Mouse (Mus musculus): ENCODE data around the gene Adam19. TPM values are rescaled to one million over a fixed set of nuclear protein-coding genes. Genes with fewer than 3 reads are reported as not detected.

Gene Adam19
- polyA plus RNA-seq, 1 experiment from 2014 or later, result 8.8 TPM

DNA sequence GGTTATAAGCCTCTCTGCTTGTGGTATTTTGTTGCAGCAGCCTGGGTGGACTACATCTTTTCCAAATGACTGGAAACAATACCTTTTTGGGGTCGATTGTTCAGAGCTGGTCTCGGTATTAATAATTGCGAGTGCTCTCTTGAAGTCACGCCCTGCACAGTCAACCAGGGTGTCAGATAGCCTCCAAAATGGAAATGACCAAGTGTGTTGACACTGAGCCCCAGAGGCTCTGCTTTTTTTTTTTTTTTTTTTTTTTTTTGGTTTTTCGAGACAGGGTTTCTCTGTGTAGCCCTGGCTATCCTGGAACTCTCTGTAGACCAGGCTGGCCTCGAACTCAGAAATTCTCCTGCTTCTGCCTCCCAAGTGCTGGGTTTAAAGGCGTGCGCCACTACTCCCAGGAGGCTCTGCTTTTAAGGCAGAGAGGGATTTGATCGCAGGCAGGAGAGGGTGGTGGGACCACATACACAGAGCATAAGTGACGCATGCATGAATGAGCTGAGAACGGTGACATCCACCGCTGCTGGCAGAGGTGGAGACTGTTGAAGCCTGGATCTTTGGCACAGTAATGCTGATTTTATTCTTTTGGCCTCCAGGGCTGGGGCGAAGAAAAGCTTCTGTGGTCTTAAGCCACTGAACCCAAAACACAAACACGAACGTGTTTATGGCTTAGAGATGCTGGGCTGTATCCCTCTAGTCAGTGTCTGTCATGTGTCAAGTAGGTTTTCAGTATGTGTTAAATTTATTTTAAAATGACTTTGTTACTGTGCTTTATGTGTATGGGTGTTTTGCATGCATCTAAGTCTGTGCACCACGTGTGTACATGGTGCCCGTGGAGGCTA is 18.3 kb downstream of the Adam19 start:
- DNase-seq (ENCODE audit: low spot score) (no peak), ATAC-seq (replicated peaks; ENCODE audit: low FRiP score) (no peak)
- no peak overlapping the region; the same call in 1 of the 2 replicates for H3K27ac ChIP-seq (ENCODE audit: low read depth, low read length)
- no peak overlapping the region for H3K4me3 ChIP-seq (ENCODE audit: low read depth, low read length)
- no peak overlapping the region for H3K9ac ChIP-seq (ENCODE audit: low read depth, low read length)
- H3K4me1 ChIP-seq (replicated peaks; ENCODE audit: control insufficient read depth, insufficient read depth, low read length), result peaks cover 33% of the 10 kb centered on the region
- H3K36me3 ChIP-seq (ENCODE audit: control insufficient read depth, insufficient read depth, low read length), result peaks cover 9% of the 10 kb centered on the region
- WGBS, result 89% methylated on average over 16 of the region's 17 CpGs
- peaks cover 4% of the 10 kb centered on the region; the same call in 1 of the 2 replicates for H3K9me3 ChIP-seq (ENCODE audit: control insufficient read depth, low read length)
- H3K27me3 ChIP-seq (replicated peaks; ENCODE audit: control insufficient read depth, insufficient read depth, low read length), result no peaks in the 10 kb centered on the region
- no peak overlapping the region for H3K4me2 ChIP-seq

DNA sequence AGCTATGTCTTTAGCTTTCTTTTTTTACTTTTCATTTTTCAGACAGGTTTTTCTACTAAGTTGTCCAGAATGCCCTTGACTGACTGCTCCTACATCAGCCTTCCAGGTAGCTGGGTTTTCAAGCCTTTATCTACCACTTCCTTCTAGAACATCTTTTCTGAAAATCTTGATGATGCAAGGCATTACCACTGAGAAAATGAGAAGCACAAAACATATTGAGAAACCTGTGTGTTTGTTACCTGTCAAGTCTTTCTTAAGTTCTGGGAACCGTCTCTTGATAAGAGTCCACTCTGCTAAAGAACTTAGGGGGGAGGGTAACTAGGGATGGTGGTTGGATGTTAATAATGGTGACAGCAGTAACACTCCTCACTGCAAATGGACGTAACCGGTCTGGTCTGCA is 19.7 kb downstream of the Adam19 start:
- ATAC-seq (replicated peaks; ENCODE audit: low FRiP score) (no peak), DNase-seq (ENCODE audit: low spot score) (no peak)
- Histone ChIP-seq H3K4me3 (ENCODE audit: low read depth, low read length) (no peak overlapping the region), H3K4me2 (no peak overlapping the region), H3K36me3 (ENCODE audit: control insufficient read depth, insufficient read depth, low read length) (peaks cover 9% of the 10 kb centered on the region; the same call in 1 of the 2 replicates), H3K9me3 (ENCODE audit: control insufficient read depth, low read length) (peaks cover 4% of the 10 kb centered on the region; the same call in 1 of the 2 replicates), H3K27me3 (replicated peaks; ENCODE audit: control insufficient read depth, insufficient read depth, low read length) (no peaks in the 10 kb centered on the region), H3K9ac (ENCODE audit: low read depth, low read length) (no peak overlapping the region), H3K4me1 (replicated peaks; ENCODE audit: control insufficient read depth, insufficient read depth, low read length) (peaks cover 31% of the 10 kb centered on the region), H3K27ac (ENCODE audit: low read depth, low read length) (no peak overlapping the region; the same call in 1 of the 2 replicates)
- 51% methylated on average over 3 of the region's 3 CpGs for WGBS

DNA sequence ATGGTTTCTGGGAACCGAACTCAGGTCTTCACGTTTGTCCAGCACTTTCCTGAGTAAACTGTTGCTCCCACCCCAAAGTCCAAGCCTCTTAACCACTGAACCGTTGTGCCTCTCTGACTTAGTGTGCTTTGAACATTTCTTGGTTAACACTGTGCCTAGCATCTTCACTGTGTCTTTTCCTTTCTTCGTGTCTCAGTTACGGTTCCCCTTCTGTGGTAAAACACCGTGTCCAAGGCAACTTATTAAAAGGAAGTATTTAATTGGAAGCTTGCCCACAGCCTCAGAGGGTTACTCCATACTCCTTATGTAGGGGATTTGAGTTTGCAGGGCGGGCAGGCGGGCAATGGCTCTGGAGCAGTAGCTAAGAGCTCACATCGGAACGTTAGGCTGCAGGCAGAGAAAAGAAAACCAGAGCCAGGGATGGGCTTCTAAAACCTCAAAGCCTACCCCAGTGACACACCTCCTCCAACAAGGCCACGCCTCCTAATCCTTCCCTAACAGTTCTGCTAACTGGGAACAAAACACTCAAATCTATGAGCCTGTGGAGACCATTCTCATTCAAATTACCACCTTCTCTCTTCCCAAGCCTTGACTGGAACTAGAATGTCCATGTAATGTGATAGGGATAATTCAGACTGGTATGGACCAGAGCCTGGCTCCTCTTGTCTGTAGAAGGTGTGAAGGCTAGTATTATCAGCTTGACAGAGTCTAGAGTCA is 20.8 kb downstream of the Adam19 start:
- Histone ChIP-seq H3K4me2 (no peak overlapping the region), H3K9ac (ENCODE audit: low read depth, low read length) (no peak overlapping the region), H3K9me3 (ENCODE audit: control insufficient read depth, low read length) (peaks cover 4% of the 10 kb centered on the region; the same call in 1 of the 2 replicates), H3K36me3 (ENCODE audit: control insufficient read depth, insufficient read depth, low read length) (peaks cover 9% of the 10 kb centered on the region; the same call in 1 of the 2 replicates), H3K4me1 (replicated peaks; ENCODE audit: control insufficient read depth, insufficient read depth, low read length) (peaks cover 29% of the 10 kb centered on the region), H3K27ac (ENCODE audit: low read depth, low read length) (peak overlapping the region; percentile 88), H3K27me3 (replicated peaks; ENCODE audit: control insufficient read depth, insufficient read depth, low read length) (no peaks in the 10 kb centered on the region), H3K4me3 (ENCODE audit: low read depth, low read length) (no peak overlapping the region)
- 88% methylated on average over 11 of the region's 11 CpGs for WGBS
- no peak for ATAC-seq (replicated peaks; ENCODE audit: low FRiP score)
- DNase-seq (ENCODE audit: low spot score), result no peak

DNA sequence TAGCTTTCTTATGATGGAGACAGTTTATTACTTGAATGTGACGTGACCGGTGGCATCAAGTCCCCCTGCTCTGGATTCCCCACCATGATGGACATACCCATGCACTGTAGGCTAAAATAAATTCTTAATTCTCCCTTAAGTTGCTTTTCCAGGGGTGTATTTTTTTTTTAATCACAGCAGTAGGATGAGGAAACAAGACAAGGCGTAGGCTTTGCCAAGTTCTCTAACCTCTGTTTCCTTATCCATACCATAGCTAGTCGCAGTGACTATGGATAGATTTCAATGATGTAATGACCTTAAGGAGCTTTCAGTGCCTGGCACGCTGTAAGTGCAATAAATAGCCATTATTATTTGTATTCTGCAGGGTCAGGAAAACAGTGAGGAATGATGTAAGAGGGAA is 21.5 kb downstream of the Adam19 start:
- Histone ChIP-seq H3K9ac (ENCODE audit: low read depth, low read length) (no peak overlapping the region), H3K9me3 (ENCODE audit: control insufficient read depth, low read length) (peaks cover 4% of the 10 kb centered on the region; the same call in 1 of the 2 replicates), H3K4me2 (peak overlapping the region; percentile 36), H3K27ac (ENCODE audit: low read depth, low read length) (peak overlapping the region; percentile 88), H3K4me3 (ENCODE audit: low read depth, low read length) (no peak overlapping the region), H3K36me3 (ENCODE audit: control insufficient read depth, insufficient read depth, low read length) (peaks cover 9% of the 10 kb centered on the region; the same call in 1 of the 2 replicates), H3K4me1 (replicated peaks; ENCODE audit: control insufficient read depth, insufficient read depth, low read length) (peaks cover 29% of the 10 kb centered on the region), H3K27me3 (replicated peaks; ENCODE audit: control insufficient read depth, insufficient read depth, low read length) (no peaks in the 10 kb centered on the region)
- ATAC-seq (replicated peaks; ENCODE audit: low FRiP score) (no peak), DNase-seq (ENCODE audit: low spot score) (no peak)
- 80% methylated on average over 5 of the region's 5 CpGs for WGBS

DNA sequence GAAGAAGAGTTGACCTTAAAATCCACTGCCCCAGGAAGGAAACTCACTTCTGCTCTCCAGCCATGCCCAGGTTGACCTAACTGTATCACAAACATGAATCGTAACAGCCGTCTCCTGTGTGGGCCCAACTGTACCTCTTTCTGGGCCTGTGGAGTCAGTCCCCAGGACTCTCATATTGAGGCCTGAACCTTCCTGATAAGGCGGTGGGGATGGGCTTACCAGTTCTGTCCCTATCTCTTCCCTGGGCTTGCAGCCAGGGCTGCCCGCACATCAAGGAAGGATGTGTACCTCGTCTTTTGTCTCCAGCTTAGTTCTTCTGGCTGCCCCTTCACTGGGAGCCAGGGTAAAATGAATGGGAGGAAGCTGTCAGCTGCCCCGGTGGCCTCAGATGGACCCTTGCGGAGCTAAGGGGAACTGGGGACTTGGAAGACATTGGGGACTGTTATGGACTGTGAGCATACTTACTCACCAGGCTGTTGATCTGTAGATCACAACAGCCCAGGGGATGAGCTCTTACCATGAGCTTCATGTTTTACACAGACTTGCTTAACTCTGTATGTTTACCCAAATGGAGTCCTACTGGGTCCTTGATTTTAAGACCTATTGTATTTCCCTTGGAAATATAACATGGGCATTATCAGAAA is 22.1 kb downstream of the Adam19 start:
- peak; percentile 100 for ATAC-seq (replicated peaks; ENCODE audit: low FRiP score)
- Histone ChIP-seq H3K4me1 (replicated peaks; ENCODE audit: control insufficient read depth, insufficient read depth, low read length) (peaks cover 25% of the 10 kb centered on the region), H3K27me3 (replicated peaks; ENCODE audit: control insufficient read depth, insufficient read depth, low read length) (no peaks in the 10 kb centered on the region), H3K4me3 (ENCODE audit: low read depth, low read length) (peak overlapping the region; percentile 20; the same call in 1 of the 2 replicates), H3K9ac (ENCODE audit: low read depth, low read length) (peak overlapping the region; percentile 46), H3K9me3 (ENCODE audit: control insufficient read depth, low read length) (peaks cover 4% of the 10 kb centered on the region; the same call in 1 of the 2 replicates), H3K27ac (ENCODE audit: low read depth, low read length) (peak overlapping the region; percentile 88), H3K4me2 (peak overlapping the region; percentile 36), H3K36me3 (ENCODE audit: control insufficient read depth, insufficient read depth, low read length) (peaks cover 6% of the 10 kb centered on the region; the same call in 1 of the 2 replicates)
- 39% methylated on average over 7 of the region's 7 CpGs for WGBS
- DNase-seq (ENCODE audit: low spot score), result peak; percentile 69

DNA sequence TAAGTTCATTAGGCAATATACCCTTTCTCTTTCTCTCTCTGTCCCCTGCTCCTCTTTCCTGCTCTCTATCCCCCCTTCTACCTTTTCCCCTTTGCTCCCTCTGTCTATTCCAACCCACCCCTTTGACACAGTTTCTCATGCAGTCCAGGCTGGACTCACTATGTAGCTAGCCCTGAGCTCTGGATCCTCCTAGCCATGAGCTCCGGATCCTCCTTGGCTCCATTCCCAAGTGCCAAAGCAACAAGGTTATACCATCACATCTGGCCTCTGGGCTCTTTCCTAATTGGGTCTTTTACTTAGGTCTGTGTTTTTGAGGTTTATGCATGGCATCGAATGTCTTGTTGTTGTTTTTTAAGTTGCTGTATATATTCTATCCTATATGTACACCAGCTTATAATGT is 25.3 kb downstream of the Adam19 start:
- Histone ChIP-seq H3K27me3 (replicated peaks; ENCODE audit: control insufficient read depth, insufficient read depth, low read length) (no peaks in the 10 kb centered on the region), H3K9me3 (ENCODE audit: control insufficient read depth, low read length) (peaks cover 4% of the 10 kb centered on the region; the same call in 1 of the 2 replicates), H3K4me1 (replicated peaks; ENCODE audit: control insufficient read depth, insufficient read depth, low read length) (peaks cover 31% of the 10 kb centered on the region), H3K36me3 (ENCODE audit: control insufficient read depth, insufficient read depth, low read length) (peaks cover 6% of the 10 kb centered on the region; the same call in 1 of the 2 replicates), H3K4me3 (ENCODE audit: low read depth, low read length) (no peak overlapping the region), H3K27ac (ENCODE audit: low read depth, low read length) (no peak overlapping the region), H3K9ac (ENCODE audit: low read depth, low read length) (no peak overlapping the region), H3K4me2 (no peak overlapping the region)
- no peak for ATAC-seq (replicated peaks; ENCODE audit: low FRiP score)
- WGBS, result 81% methylated on average over 2 of the region's 2 CpGs
- DNase-seq (ENCODE audit: low spot score), result no peak

DNA sequence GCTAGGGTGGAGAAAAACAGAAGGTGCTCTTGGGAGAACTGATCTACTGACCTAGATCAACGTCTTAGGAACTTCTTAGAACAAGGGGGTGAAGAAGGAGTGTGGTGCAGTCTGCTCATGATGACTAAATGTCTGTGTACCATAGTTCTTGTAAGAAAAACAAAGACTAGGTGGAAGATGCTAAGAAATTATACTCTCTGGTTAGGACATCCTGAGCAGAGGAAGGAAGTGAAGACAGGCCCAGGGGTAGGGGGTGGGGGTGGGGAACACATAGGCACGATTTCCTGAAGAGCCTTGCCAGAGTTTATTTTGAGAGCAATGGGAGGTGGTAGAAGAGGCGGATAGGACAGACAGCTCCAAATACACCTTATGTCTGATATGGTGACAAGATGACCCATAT is 27.6 kb downstream of the Adam19 start:
- DNase-seq (ENCODE audit: low spot score) (no peak), ATAC-seq (replicated peaks; ENCODE audit: low FRiP score) (no peak)
- Histone ChIP-seq H3K4me3 (ENCODE audit: low read depth, low read length) (no peak overlapping the region), H3K9ac (ENCODE audit: low read depth, low read length) (no peak overlapping the region), H3K4me1 (replicated peaks; ENCODE audit: control insufficient read depth, insufficient read depth, low read length) (peaks cover 23% of the 10 kb centered on the region), H3K27me3 (replicated peaks; ENCODE audit: control insufficient read depth, insufficient read depth, low read length) (no peaks in the 10 kb centered on the region), H3K4me2 (no peak overlapping the region), H3K9me3 (ENCODE audit: control insufficient read depth, low read length) (no peaks in the 10 kb centered on the region), H3K27ac (ENCODE audit: low read depth, low read length) (0 out of 2 replicates have a peak overlapping the region, but pooled peaks have one; percentile 4), H3K36me3 (ENCODE audit: control insufficient read depth, insufficient read depth, low read length) (no peaks in the 10 kb centered on the region)
- WGBS, result 45% methylated on average over 3 of the region's 3 CpGs

DNA sequence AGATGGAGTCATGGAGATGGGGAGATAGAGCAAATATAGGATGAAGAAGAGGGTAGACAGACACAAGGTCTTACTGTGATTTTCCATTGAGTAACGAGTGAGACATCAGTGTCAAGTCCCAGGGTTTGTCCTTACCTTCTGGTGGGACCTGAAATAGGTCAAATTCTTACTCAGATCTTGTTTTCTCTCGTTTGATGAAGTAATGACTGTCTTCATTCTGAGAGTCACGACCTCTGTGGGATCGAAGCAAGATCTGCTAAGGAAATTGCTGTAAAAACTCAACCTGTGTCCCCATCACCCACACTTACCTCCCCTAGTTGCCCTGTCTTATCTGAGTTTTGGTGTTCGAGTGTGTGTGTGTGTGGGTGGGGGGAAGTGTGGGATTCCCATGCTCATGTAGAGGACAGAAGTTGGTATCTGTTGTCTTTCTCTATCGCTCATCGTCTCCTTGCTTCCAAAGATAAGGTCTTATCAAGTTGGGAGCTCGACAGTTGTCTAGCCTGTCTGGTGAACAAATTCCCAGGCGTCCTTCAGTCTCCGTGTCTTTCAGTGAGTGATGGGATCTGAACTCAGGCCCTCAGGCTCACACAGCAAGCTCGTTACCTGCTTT is 28.1 kb downstream of the Adam19 start:
- DNase-seq (ENCODE audit: low spot score), result no peak
- Histone ChIP-seq H3K27ac (ENCODE audit: low read depth, low read length) (0 out of 2 replicates have a peak overlapping the region, but pooled peaks have one; percentile 4), H3K27me3 (replicated peaks; ENCODE audit: control insufficient read depth, insufficient read depth, low read length) (no peaks in the 10 kb centered on the region), H3K36me3 (ENCODE audit: control insufficient read depth, insufficient read depth, low read length) (no peaks in the 10 kb centered on the region), H3K9ac (ENCODE audit: low read depth, low read length) (no peak overlapping the region), H3K9me3 (ENCODE audit: control insufficient read depth, low read length) (no peaks in the 10 kb centered on the region), H3K4me2 (no peak overlapping the region), H3K4me3 (ENCODE audit: low read depth, low read length) (no peak overlapping the region), H3K4me1 (replicated peaks; ENCODE audit: control insufficient read depth, insufficient read depth, low read length) (peaks cover 28% of the 10 kb centered on the region)
- no peak for ATAC-seq (replicated peaks; ENCODE audit: low FRiP score)
- WGBS, result 40% methylated on average over 11 of the region's 11 CpGs

All from liver, embryonic 11.5 days (tissue).